Mouse (Mus musculus) liver, embryonic 14.5 days (tissue): ENCODE measurements around the gene Zic4. TPM values are rescaled to one million over a fixed set of nuclear protein-coding genes. Genes with fewer than 3 reads are reported as not detected.

Experiments
- ATAC-seq: fragments of 200-750 bp; cut with Nextera tagmentation; 2 replicates; pipeline ENCODE4 v1.8.0; 2017; ENCODE audit warnings: moderate number of reproducible peaks, mild to moderate bottlenecking, moderate library complexity; ENCODE audit not compliant: insufficient read depth
- DNase-seq, 3 experiments: peaks; one replicate each; pipeline ENCODE4 v3.0.0-alpha.2; 2012 to 2013; ENCODE audit warnings: low read depth in 3 of 3, low spot score in 3 of 3
- H3K27ac ChIP-seq: fragments of 300-500 bp; sonication (generic); 2 replicates; pipeline ENCODE4 v1.5.1; 2014; ENCODE audit warnings: moderate library complexity, mild to moderate bottlenecking, control low read depth, inconsistent platforms
- H3K27me3 ChIP-seq: fragments of 300-500 bp; sonication (generic); 2 replicates; pipeline ENCODE4 v1.6.1; 2014; ENCODE audit warnings: mild to moderate bottlenecking, low read length, moderate library complexity; ENCODE audit not compliant: control insufficient read depth, insufficient read depth
- H3K36me3 ChIP-seq: fragments of 300-500 bp; sonication (generic); replicated peaks from 2 replicates; pipeline ENCODE4 v1.6.1; 2014; ENCODE audit warnings: low read depth; ENCODE audit not compliant: control insufficient read depth, insufficient read depth
- H3K4me1 ChIP-seq, 2 experiments: fragments of 200-500 bp in 1 of 2; fragments of 300-500 bp in 1 of 2; sonication (generic) in 1 of 2; replicated peaks; 2 replicates each; pipeline ENCODE4 v1.6.1; 2012 to 2014; ENCODE audit warnings: antibody characterized with exemption in 1 of 2, inconsistent platforms in 1 of 2, low read length in 1 of 2; ENCODE audit not compliant: control insufficient read depth in 2 of 2, insufficient read depth in 2 of 2
- H3K4me2 ChIP-seq: fragments of 300-500 bp; sonication (generic); 2 replicates; pipeline ENCODE4 v1.6.1; 2014; ENCODE audit warnings: low read depth, mild to moderate bottlenecking, control low read depth, moderate library complexity
- H3K4me3 ChIP-seq, 2 experiments: fragments of 200-500 bp in 1 of 2; fragments of 300-500 bp in 1 of 2; sonication (generic) in 1 of 2; 2 replicates each; pipeline ENCODE4 v1.5.1; 2012 to 2014; ENCODE audit warnings: low read depth in 2 of 2, low read length in 2 of 2, mild to moderate bottlenecking in 2 of 2, control low read depth in 1 of 2, inconsistent platforms in 1 of 2, moderate library complexity in 1 of 2; ENCODE audit not compliant: insufficient read depth in 1 of 2
- H3K9ac ChIP-seq: fragments of 300-500 bp; sonication (generic); replicated peaks from 2 replicates; pipeline ENCODE4 v1.6.1; 2014; ENCODE audit warnings: mild to moderate bottlenecking, control low read depth, moderate library complexity
- H3K9me3 ChIP-seq: fragments of 300-500 bp; sonication (generic); 2 replicates; pipeline ENCODE4 v1.6.1; 2016; ENCODE audit warnings: low read length, mixed read lengths; ENCODE audit not compliant: control insufficient read depth
- CTCF ChIP-seq: IDR thresholded peaks from 2 replicates; pipeline ENCODE4 v1.5.1; 2016; ENCODE audit warnings: antibody characterized with exemption, low read depth, control low read depth
- EP300 ChIP-seq: IDR thresholded peaks from 2 replicates; pipeline ENCODE4 v1.6.1; 2016; ENCODE audit warnings: antibody characterized with exemption, low read depth
- WGBS: fragments of 180-500 bp; shearing (Covaris S2); extraction: QIAGEN DNeasy Blood & Tissue Kit; methylation state at CpG from one replicate; pipeline ENCODE4 v1.1.7; 2014; ENCODE audit not compliant: insufficient replicate concordance; 5-methylcytosine and 5-hydroxymethylcytosine counted together
- polyA plus RNA-seq, 2 experiments: library from polyadenylated mRNA; depleted of rRNA in 1 of 2; stranded (reverse) in 1 of 2; unstranded in 1 of 2; fragments of >200 nt; fragmentation: Nextera tagmentation in 1 of 2; extraction: Ambion mirVana in 1 of 2; gene quantifications; 2 replicates each; pipeline versions ENCODE4 v1.2.1 to v1.2.3; 2012 to 2014

Gene Zic4
- polyA plus RNA-seq, 2 experiments = 0.01 TPM; not detected in 1

DNA sequence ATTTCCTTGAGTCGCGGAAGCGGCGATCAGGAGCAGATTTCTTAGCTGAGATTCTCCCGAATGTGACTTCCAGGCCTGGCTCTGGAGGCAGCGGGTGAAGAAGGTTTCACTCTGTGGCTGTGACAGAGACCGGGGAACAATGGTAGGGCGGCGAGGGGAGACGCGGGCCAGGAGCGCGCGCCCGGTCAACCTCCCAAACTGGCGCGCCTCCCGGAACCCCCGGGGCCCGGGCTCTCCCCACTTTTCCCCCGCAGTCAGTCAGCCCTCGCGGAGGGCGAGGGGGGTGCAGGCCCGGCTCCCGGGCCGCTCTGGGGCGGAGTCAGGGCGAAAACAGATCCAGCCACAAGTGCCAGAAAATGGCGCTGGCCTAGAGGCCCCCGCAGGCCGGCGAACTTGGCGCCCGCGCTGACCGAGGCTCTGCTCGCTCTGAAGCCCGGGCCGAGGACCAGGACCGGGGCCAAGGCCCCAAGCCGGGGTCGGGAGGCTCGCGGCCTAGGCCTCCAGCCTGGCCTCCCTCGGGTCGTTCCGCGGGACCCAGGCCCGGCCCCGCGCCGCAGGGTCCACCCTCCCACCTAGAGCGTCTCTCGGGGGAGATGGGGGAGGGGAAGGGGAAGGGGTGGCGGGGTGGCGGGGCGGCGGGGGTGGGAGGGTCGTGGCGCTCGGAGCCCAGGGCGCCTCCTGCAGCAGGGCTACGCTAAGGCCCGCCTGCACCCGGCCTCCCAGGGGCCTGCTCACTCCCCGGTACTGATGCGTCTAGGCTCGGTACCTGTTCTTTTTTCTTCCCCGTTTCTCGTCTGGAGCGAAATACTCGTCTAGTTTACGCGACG, 19.3 kb downstream of the Zic4 start:
- Histone ChIP-seq H3K36me3 (no peaks in the 10 kb centered on the region), H3K4me1 (no peaks in the 10 kb centered on the region), H3K9me3 (no peaks in the 10 kb centered on the region), H3K4me3 (peak overlapping the region in 1 of 2 experiments; percentile 45; a peak in 2 of 4 replicates), H3K4me2 (peak overlapping the region; percentile 40), H3K27ac (no peak overlapping the region), H3K9ac (no peak overlapping the region), H3K27me3 (peaks cover 95% of the 10 kb centered on the region)
- ATAC-seq (no peak), DNase-seq (no peak)
- under 1% methylated on average over 59 of the region's 76 CpGs for WGBS
- no peak for TF ChIP-seq EP300
- TF ChIP-seq CTCF = no peak

GRCm38 (mm10) chr9:91382111-91382379, 19.8 kb downstream of the Zic4 start:
- no peaks in the 10 kb centered on the region for H3K9me3 ChIP-seq
- DNase-seq (no peak), ATAC-seq (no peak)
- H3K4me1 ChIP-seq = no peaks in the 10 kb centered on the region
- H3K4me3 ChIP-seq = no peak overlapping the region
- H3K27ac ChIP-seq = no peak overlapping the region
- H3K4me2 ChIP-seq = no peak overlapping the region
- no peak overlapping the region for H3K9ac ChIP-seq
- no peak for TF ChIP-seq EP300
- no peak for TF ChIP-seq CTCF
- H3K27me3 ChIP-seq = peaks cover 95% of the 10 kb centered on the region
- H3K36me3 ChIP-seq = no peaks in the 10 kb centered on the region
- 0% methylated on average over 2 of the region's 2 CpGs for WGBS

DNA sequence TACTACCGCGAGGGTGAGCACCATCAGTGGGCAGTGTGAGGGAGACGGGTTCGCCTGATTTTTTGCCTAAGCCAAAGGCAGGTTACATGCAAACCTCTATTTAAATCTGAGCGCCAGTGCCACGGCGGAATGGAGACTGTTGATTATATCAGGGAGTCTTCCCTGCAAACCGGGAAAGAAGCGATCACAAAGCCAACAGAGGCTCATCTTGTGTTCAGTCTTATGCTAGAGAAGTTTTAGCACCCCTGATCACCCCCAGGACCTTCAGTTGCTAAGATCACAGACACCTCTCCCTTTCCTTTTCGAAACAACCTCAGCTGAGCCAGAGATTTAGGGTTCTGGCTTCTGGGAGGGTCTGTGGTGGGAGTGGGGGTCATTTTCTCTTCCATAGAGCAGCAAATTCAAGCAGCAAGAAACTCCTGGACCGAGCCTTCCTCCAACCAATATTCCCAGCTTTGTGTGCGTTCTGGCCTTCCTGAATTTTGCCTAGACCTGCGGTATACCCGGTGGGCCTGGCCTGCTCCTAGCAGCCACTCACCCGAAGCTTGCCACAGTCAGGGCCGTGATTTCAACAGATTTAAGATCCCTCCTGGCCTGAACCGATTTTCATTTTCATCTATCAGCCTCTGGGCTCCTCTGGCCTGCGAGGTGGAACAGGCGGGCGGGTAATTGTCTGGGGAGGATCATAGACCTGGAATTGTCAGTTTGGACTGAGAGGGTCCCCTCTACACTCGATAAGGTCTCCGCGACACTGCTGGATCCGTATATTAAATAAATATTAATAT, 20.4 kb downstream of the Zic4 start:
- no peak overlapping the region for H3K4me2 ChIP-seq
- no peak for ATAC-seq
- 2% methylated on average over 24 of the region's 24 CpGs for whole genome bisulfite sequencing
- TF ChIP-seq EP300 = no peak
- TF ChIP-seq CTCF = no peak
- H3K9me3 ChIP-seq = no peaks in the 10 kb centered on the region
- no peak overlapping the region for H3K4me3 ChIP-seq
- no peaks in the 10 kb centered on the region for H3K36me3 ChIP-seq
- DNase-seq = no peak
- H3K27ac ChIP-seq = no peak overlapping the region
- no peak overlapping the region for H3K9ac ChIP-seq
- H3K27me3 ChIP-seq = peaks cover 96% of the 10 kb centered on the region
- H3K4me1 ChIP-seq = no peaks in the 10 kb centered on the region

GRCm38 (mm10) chr9:91383441-91384135, 21.4 kb downstream of the Zic4 start:
- no peak overlapping the region for H3K4me2 ChIP-seq
- no peak overlapping the region for H3K4me3 ChIP-seq
- no peaks in the 10 kb centered on the region for H3K9me3 ChIP-seq
- H3K36me3 ChIP-seq = no peaks in the 10 kb centered on the region
- WGBS = 2% methylated on average over 28 of the region's 28 CpGs
- TF ChIP-seq CTCF = no peak
- TF ChIP-seq EP300 = no peak
- no peak overlapping the region for H3K27ac ChIP-seq
- no peak for ATAC-seq
- peaks cover 94% of the 10 kb centered on the region for H3K27me3 ChIP-seq
- DNase-seq = no peak
- no peaks in the 10 kb centered on the region for H3K4me1 ChIP-seq
- H3K9ac ChIP-seq = no peak overlapping the region

GRCm38 (mm10) chr9:91384136-91384500, 21.9 kb downstream of the Zic4 start:
- ATAC-seq (no peak), DNase-seq (no peak)
- H3K4me1 ChIP-seq = no peaks in the 10 kb centered on the region
- peaks cover 90% of the 10 kb centered on the region for H3K27me3 ChIP-seq
- H3K9ac ChIP-seq = no peak overlapping the region
- 2% methylated on average over 30 of the region's 30 CpGs for WGBS
- no peak overlapping the region for H3K4me3 ChIP-seq
- TF ChIP-seq EP300 = no peak
- no peak for TF ChIP-seq CTCF
- no peaks in the 10 kb centered on the region for H3K9me3 ChIP-seq
- H3K36me3 ChIP-seq = no peaks in the 10 kb centered on the region
- no peak overlapping the region for H3K27ac ChIP-seq
- no peak overlapping the region for H3K4me2 ChIP-seq
